In the genomic region with DNA sequence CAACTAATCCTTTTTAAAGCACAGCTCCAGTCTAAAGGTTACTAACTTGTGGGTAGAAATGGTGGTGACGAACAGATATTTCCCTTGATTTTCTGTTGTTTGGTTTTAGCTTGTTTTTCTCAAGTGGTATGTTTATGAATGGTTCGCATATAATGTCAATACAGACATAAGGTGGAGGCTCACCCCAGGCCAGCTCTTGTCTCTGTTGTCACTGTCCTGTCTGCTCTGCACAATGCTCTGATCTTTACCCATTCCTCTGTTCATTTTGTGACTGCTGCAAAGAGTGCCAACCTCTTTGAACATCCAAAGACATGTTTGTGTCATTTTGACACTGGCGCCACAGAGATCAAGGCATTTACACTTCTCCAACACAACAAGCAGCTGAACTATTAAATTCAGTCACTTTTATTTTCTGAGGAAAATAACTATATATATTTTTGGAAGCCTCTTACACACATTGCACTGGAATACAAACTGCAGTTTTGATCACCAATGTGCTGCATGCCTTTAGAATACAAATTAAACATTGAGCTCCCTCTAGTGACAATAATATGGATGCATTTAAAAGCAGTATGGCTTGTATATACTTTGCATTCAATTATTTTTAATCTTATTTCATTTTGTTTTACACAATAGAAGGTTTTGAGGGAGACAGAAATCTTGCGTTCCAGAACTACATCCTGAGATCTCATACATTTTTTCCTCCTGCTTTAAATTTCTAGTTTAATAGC, we compare ENCODE assay signal across 13 mouse cellular contexts.
A peak's percentile ranks its signal among the peaks of the same experiment; 100 is the strongest.
DNase-seq lines count a peak whose midpoint lies in the region; ATAC-seq and TF ChIP-seq lines count a peak whose summit lies in the region.
"Had no signal": no experiment of that assay in that cellular context is flagged by ENCODE, and none has a peak within 500 bp of the region (broad histone marks: within the 10 kb centered on the region; RNA-seq: fewer than 3 reads in every experiment).

No protein-coding gene starts in this region.

- TF ChIP-seq CTCF in CH12.LX (conservative IDR thresholded peaks at IDR 0.05 in 1 of 2, IDR thresholded peaks at IDR 0.05 in 1 of 2; ENCODE audit: low read depth in 2 of 2, low read length in 2 of 2) = peak in 1 of 2 experiments; percentile 71; a peak in 2 of 4 replicates

- H3K27ac ChIP-seq in CH12.LX (ENCODE audit: insufficient read depth, low read depth) = no peak overlapping the region
- H3K27ac ChIP-seq: embryonic facial prominence, embryonic 12.5 days; macrophage had no signal

- dilution Hi-C loops in CH12.LX (cut with MboI; ENCODE audit: extremely low pct_ligation_motif_present, extremely low pct_unique_long_range_greater_than_20kb, low sequenced_read_pairs) = no loop called here

- peak; percentile 83 for TF ChIP-seq RAD21 in CH12.LX (IDR thresholded peaks at IDR 0.05; ENCODE audit: low read depth, low read length)

- H3K9ac ChIP-seq in CH12.LX (ENCODE audit: insufficient read depth, low read depth) = no peak overlapping the region
- H3K9ac ChIP-seq: embryonic facial prominence, embryonic 12.5 days had no signal

- peaks cover 10 to 19% of the 10 kb centered on the region in 2 experiments; a peak in 3 of 4 replicates for H3K4me1 ChIP-seq in CH12.LX (ENCODE audit: control insufficient read depth in 1 of 2, insufficient read depth in 2 of 2)
- H3K4me1 ChIP-seq: embryonic facial prominence, embryonic 12.5 days had no signal

- ATAC-seq in megakaryocyte, adult 5-6 weeks (ENCODE audit: poor library complexity, severe bottlenecking) = 0 out of 2 replicates have a peak, but pooled peaks have one; percentile 45

- H3K79me2 ChIP-seq in CH12.LX (replicated peaks; ENCODE audit: control insufficient read depth, extremely low read depth, insufficient read depth, poor library complexity, severe bottlenecking) = no peaks in the 10 kb centered on the region

- DNase-seq in embryo, embryonic 11 days = peak; percentile 28
- no peak for DNase-seq in embryo, embryonic 9.5 days (ENCODE audit: extremely low spot score)
- DNase-seq in layer of hippocampus, adult 9-10 months (ENCODE audit: low spot score) = peak; percentile 45
- DNase-seq in layer of hippocampus, postnatal 36 days = no peak
- peak; percentile 24 for DNase-seq in CH12.LX (ENCODE audit: extremely low read depth)
- no peak for DNase-seq in spleen, adult 12 weeks (ENCODE audit: low spot score)
- DNase-seq in spleen, postnatal 4 days (ENCODE audit: low spot score in 2 of 2) = no peak
- DNase-seq: adrenal gland, adult 8-10 months; right cerebral cortex, postnatal 14 days had no signal

- H3K27me3 ChIP-seq in CH12.LX (replicated peaks) = no peaks in the 10 kb centered on the region
- H3K27me3 ChIP-seq: embryonic facial prominence, embryonic 12.5 days had no signal

- no peaks in the 10 kb centered on the region for H3K36me3 ChIP-seq in CH12.LX (replicated peaks in 1 of 2; ENCODE audit: control insufficient read depth in 1 of 2, insufficient read depth in 1 of 2, low read length in 1 of 2)
- H3K36me3 ChIP-seq: embryonic facial prominence, embryonic 12.5 days had no signal

- H3K4me3 ChIP-seq in CH12.LX (replicated peaks in 1 of 3; ENCODE audit: low read depth in 2 of 3, low read length in 2 of 3, poor library complexity in 1 of 3) = no peak overlapping the region
- H3K4me3 ChIP-seq: embryonic facial prominence, embryonic 12.5 days had no signal

- in situ Hi-C loops in CH12.LX (cut with MboI; ENCODE audit: low pct_ligation_motif_present, low pct_unique_long_range_greater_than_20kb, low sequenced_read_pairs) = no loop called here

- no peaks in the 10 kb centered on the region for H3K9me3 ChIP-seq in CH12.LX (replicated peaks; ENCODE audit: low read length)
- H3K9me3 ChIP-seq: embryonic facial prominence, embryonic 12.5 days had no signal

- no peak overlapping the region for H3K4me2 ChIP-seq in CH12.LX (ENCODE audit: insufficient read depth, low read depth, poor library complexity, severe bottlenecking)
- H3K4me2 ChIP-seq: embryonic facial prominence, embryonic 12.5 days; heart, embryonic 11.5 days had no signal

- TF ChIP-seq POLR2A in CH12.LX (IDR thresholded peaks at IDR 0.05; ENCODE audit: low read depth, low read length) = no peak

- TF ChIP-seq EP300 in CH12.LX (IDR thresholded peaks at IDR 0.05; ENCODE audit: low read length) = no peak

TF ChIP-seq in CH12.LX, 34 proteins besides CTCF, POLR2A, EP300 and RAD21:
- no peak for TF ChIP-seq POLR2AphosphoS2 (IDR thresholded peaks at IDR 0.05; ENCODE audit: low read depth, low read length)
- TF ChIP-seq SMC3 (IDR thresholded peaks at IDR 0.05; ENCODE audit: low read depth, low read length) = peak; percentile 66
- no peak for TF ChIP-seq GABPA (IDR thresholded peaks at IDR 0.05; ENCODE audit: insufficient replicate concordance, low read depth, low read length)
- no peak for TF ChIP-seq HCFC1 (IDR thresholded peaks at IDR 0.05; ENCODE audit: low read depth, low read length)
- no peak for TF ChIP-seq UBTF (IDR thresholded peaks at IDR 0.05; ENCODE audit: low read depth, low read length)
- no peak for TF ChIP-seq RCOR1 (conservative IDR thresholded peaks at IDR 0.05; ENCODE audit: low read depth, low read length)
- no peak for TF ChIP-seq JUN (IDR thresholded peaks at IDR 0.05; ENCODE audit: insufficient read depth, low read depth, low read length)
- no peak for TF ChIP-seq USF2 (conservative IDR thresholded peaks at IDR 0.05; ENCODE audit: low read depth, low read length)
- peak; percentile 45; the same call in 1 of the 2 replicates for TF ChIP-seq ZC3H11A (IDR thresholded peaks at IDR 0.05; ENCODE audit: low read depth, low read length)
- no peak for TF ChIP-seq MYC (IDR thresholded peaks at IDR 0.05; ENCODE audit: low read depth, low read length)
- TF ChIP-seq IRF4 (IDR thresholded peaks at IDR 0.05; ENCODE audit: low read depth, low read length) = no peak
- no peak for TF ChIP-seq ZNF384 (IDR thresholded peaks at IDR 0.05; ENCODE audit: low read depth, low read length)
- no peak for TF ChIP-seq MAX (IDR thresholded peaks at IDR 0.05; ENCODE audit: low read length)

Comparison
In these comparisons a context has a peak if more than half of its experiments do, and no peak if none do; other contexts are left out.
1. DNase-seq: peak in embryo, embryonic 11 days (single experiment), layer of hippocampus, adult 9-10 months (single experiment) and CH12.LX (single experiment); none in embryo, embryonic 9.5 days (single experiment), layer of hippocampus, postnatal 36 days (0 of 2), spleen, adult 12 weeks (single experiment) and spleen, postnatal 4 days (0 of 2).